8 mouse cellular contexts compared by ENCODE assay signal in genomic region chr11:45926640-45927082, GRCm38 (mm10). TPM values are rescaled to one million over a fixed set of nuclear protein-coding genes. Genes with fewer than 3 reads are reported as not detected.
DNase-seq lines count a peak whose midpoint lies in the region; ATAC-seq lines count a peak whose summit lies in the region.

No protein-coding gene starts in this region.

- no peaks in the 10 kb centered on the region for H3K27me3 ChIP-seq in embryonic facial prominence, embryonic 11.5 days (ENCODE audit: control insufficient read depth, insufficient read depth, low read length)
- H3K27me3 ChIP-seq in limb, embryonic 10.5 days (ENCODE audit: low read depth, poor library complexity, severe bottlenecking): no peaks in the 10 kb centered on the region
- no peaks in the 10 kb centered on the region for H3K27me3 ChIP-seq in midbrain, embryonic 12.5 days

- under 1% methylated on average over 9 of the region's 9 CpGs for WGBS in embryonic facial prominence, embryonic 11.5 days
- WGBS in limb, embryonic 10.5 days: under 1% methylated on average over 9 of the region's 9 CpGs
- under 1% methylated on average over 9 of the region's 9 CpGs for WGBS in midbrain, embryonic 12.5 days

- peak overlapping the region; percentile 44 for H3K4me2 ChIP-seq in embryonic facial prominence, embryonic 11.5 days (ENCODE audit: low read depth, low read length)
- peak overlapping the region; percentile 57 for H3K4me2 ChIP-seq in midbrain, embryonic 12.5 days (replicated peaks)

- no peaks in the 10 kb centered on the region for H3K4me1 ChIP-seq in embryonic facial prominence, embryonic 11.5 days (ENCODE audit: control insufficient read depth, insufficient read depth, low read length)
- peaks cover 29% of the 10 kb centered on the region for H3K4me1 ChIP-seq in limb, embryonic 10.5 days
- H3K4me1 ChIP-seq in midbrain, embryonic 12.5 days: peaks cover 4% of the 10 kb centered on the region

- H3K9ac ChIP-seq in embryonic facial prominence, embryonic 11.5 days (replicated peaks; ENCODE audit: low read length): peak overlapping the region; percentile 29; the same call in 1 of the 2 replicates
- 0 out of 2 replicates have a peak overlapping the region, but pooled peaks have one; percentile 53 for H3K9ac ChIP-seq in midbrain, embryonic 12.5 days (replicated peaks)

- H3K36me3 ChIP-seq in embryonic facial prominence, embryonic 11.5 days (replicated peaks; ENCODE audit: control insufficient read depth, insufficient read depth, low read depth, low read length): no peaks in the 10 kb centered on the region
- H3K36me3 ChIP-seq in limb, embryonic 10.5 days: peaks cover 17% of the 10 kb centered on the region
- peaks cover 11% of the 10 kb centered on the region; the same call in 1 of the 2 replicates for H3K36me3 ChIP-seq in midbrain, embryonic 12.5 days

- no peak overlapping the region for H3K27ac ChIP-seq in embryonic facial prominence, embryonic 11.5 days (replicated peaks; ENCODE audit: low read depth, low read length)
- peak overlapping the region; percentile 74 for H3K27ac ChIP-seq in limb, embryonic 10.5 days
- peak overlapping the region; percentile 70 for H3K27ac ChIP-seq in midbrain, embryonic 12.5 days (replicated peaks)

- peak; percentile 69 for ATAC-seq in embryonic facial prominence, embryonic 11.5 days (replicated peaks; ENCODE audit: insufficient number of reproducible peaks, low FRiP score, low TSS enrichment, low read depth)
- ATAC-seq in midbrain, embryonic 12.5 days (ENCODE audit: low FRiP score, low read depth): peak; percentile 75

- no peaks in the 10 kb centered on the region for H3K9me3 ChIP-seq in embryonic facial prominence, embryonic 11.5 days (replicated peaks; ENCODE audit: control insufficient read depth, low read length)
- H3K9me3 ChIP-seq in limb, embryonic 10.5 days (replicated peaks): no peaks in the 10 kb centered on the region
- no peaks in the 10 kb centered on the region for H3K9me3 ChIP-seq in midbrain, embryonic 12.5 days

- H3K4me3 ChIP-seq in embryonic facial prominence, embryonic 11.5 days (ENCODE audit: low read depth, low read length): peak overlapping the region; percentile 23
- peak overlapping the region; percentile 50 for H3K4me3 ChIP-seq in limb, embryonic 10.5 days
- peak overlapping the region; percentile 37 for H3K4me3 ChIP-seq in midbrain, embryonic 12.5 days

- peak; percentile 88 for DNase-seq in 3T3-L1 (ENCODE audit: low read depth, low spot score)
- DNase-seq in adrenal gland, postnatal 25 days: peak; percentile 67
- peak; percentile 89 for DNase-seq in embryonic facial prominence, embryonic 11.5 days (ENCODE audit: low spot score)
- peak; percentile 97 for DNase-seq in heart, adult 11 months
- DNase-seq in kidney, adult 11 months: peak; percentile 74
- peak; percentile 85 for DNase-seq in limb, embryonic 10.5 days (ENCODE audit: low spot score)
- peak; percentile 56 for DNase-seq in skeletal muscle tissue, adult 2 months (ENCODE audit: low read depth, low spot score)

RNA-seq across cellular contexts. Expression of gene Lsm11, which starts 18.1 kb away (rescaled TPM):
- total RNA-seq in adrenal gland, postnatal 25 days (2021): 10.4 and 12.8 TPM in 2 replicates
- 8.0 and 8.6 TPM in 2 replicates for polyA plus RNA-seq in embryonic facial prominence, embryonic 11.5 days (2014; fragmentation: Nextera tagmentation; extraction: Ambion mirVana)
- 6.3 and 6.9 TPM in 2 replicates for polyA plus RNA-seq in limb, embryonic 10.5 days (2016; fragmentation: Nextera tagmentation; extraction: Ambion mirVana)
- 13.9 and 16.4 TPM in 2 replicates for polyA plus RNA-seq in midbrain, embryonic 12.5 days (2016; fragmentation: Nextera tagmentation; extraction: Ambion mirVana)

RNA-seq across cellular contexts. Expression of gene Thg1l, which starts 28.6 kb away (rescaled TPM):
- total RNA-seq in adrenal gland, postnatal 25 days (2021): 20.3 and 21.0 TPM in 2 replicates
- 13.8 and 14.8 TPM in 2 replicates for polyA plus RNA-seq in embryonic facial prominence, embryonic 11.5 days (2014; fragmentation: Nextera tagmentation; extraction: Ambion mirVana)
- 15.0 and 15.6 TPM in 2 replicates for polyA plus RNA-seq in limb, embryonic 10.5 days (2016; fragmentation: Nextera tagmentation; extraction: Ambion mirVana)
- 12.6 and 14.3 TPM in 2 replicates for polyA plus RNA-seq in midbrain, embryonic 12.5 days (2016; fragmentation: Nextera tagmentation; extraction: Ambion mirVana)

RNA-seq across cellular contexts. Expression of gene Sox30, which starts 53.4 kb away (rescaled TPM):
- total RNA-seq in adrenal gland, postnatal 25 days (2021): 0.36 and 0.62 TPM in 2 replicates
- 0.22 and 0.25 TPM in 2 replicates for polyA plus RNA-seq in embryonic facial prominence, embryonic 11.5 days (2014; fragmentation: Nextera tagmentation; extraction: Ambion mirVana)
- polyA plus RNA-seq in limb, embryonic 10.5 days (2016; fragmentation: Nextera tagmentation; extraction: Ambion mirVana): 0.11 and 0.16 TPM in 2 replicates
- polyA plus RNA-seq in midbrain, embryonic 12.5 days (2016; fragmentation: Nextera tagmentation; extraction: Ambion mirVana): 0.24 and 0.37 TPM in 2 replicates
